Mouse (Mus musculus) cortical plate, adult 2 months (tissue): ENCODE measurements around the gene Eml3.

Experiments used
- CTCF ChIP-seq: fragments of 200-500 bp; IDR thresholded peaks from 2 replicates; pipeline ENCODE4 v1.5.1; 2011; ENCODE audit warnings: mild to moderate bottlenecking, control low read depth, low read length; ENCODE audit not compliant: insufficient read depth; ENCODE audit errors: extremely low read depth
- POLR2A ChIP-seq: fragments of 200-500 bp; IDR thresholded peaks from 2 replicates; pipeline ENCODE4 v1.6.1; 2011; ENCODE audit warnings: mild to moderate bottlenecking, low read length, control low read depth; ENCODE audit not compliant: insufficient read depth; ENCODE audit errors: extremely low read depth

GRCm38 (mm10) chr19:8988346-8989065, 59.2 kb downstream of the Eml3 start:
- TF ChIP-seq POLR2A (no peak), CTCF (no peak)
